Mouse (Mus musculus) myocyte (in vitro differentiated cells): ENCODE measurements around the gene Kcnip2.

ENCODE experiments used
- CEBPB ChIP-seq: IDR thresholded peaks from 2 replicates; pipeline ENCODE4 v1.6.1; 2011; ENCODE audit warnings: mild to moderate bottlenecking, moderate library complexity; ENCODE audit not compliant: poor library complexity, insufficient read depth, severe bottlenecking
- E2F4 ChIP-seq: IDR thresholded peaks from one replicate; pipeline ENCODE4 v1.6.1; 2011; ENCODE audit warnings: mild to moderate bottlenecking, control low read depth, moderate library complexity; ENCODE audit not compliant: insufficient read depth
- MAX ChIP-seq: IDR thresholded peaks from one replicate; pipeline ENCODE4 v1.6.1; 2011; ENCODE audit warnings: low read depth, mild to moderate bottlenecking, control low read depth
- MYOD1 ChIP-seq, 3 experiments: IDR thresholded peaks; one replicate each; pipeline ENCODE4 v1.6.1; 2011; ENCODE audit warnings: control low read depth in 2 of 3, low read depth in 2 of 3, mild to moderate bottlenecking in 2 of 3, moderate library complexity in 1 of 3; ENCODE audit not compliant: insufficient read length in 2 of 3, control insufficient read depth in 1 of 3
- MYOG ChIP-seq, 3 experiments: IDR thresholded peaks; one replicate each; pipeline ENCODE4 v1.6.1; 2011; ENCODE audit warnings: control low read depth in 2 of 3, low read depth in 2 of 3, mild to moderate bottlenecking in 2 of 3; ENCODE audit not compliant: insufficient read length in 2 of 3, control insufficient read depth in 1 of 3, insufficient read depth in 1 of 3
- POLR2A ChIP-seq: IDR thresholded peaks from one replicate; pipeline ENCODE4 v1.6.1; 2011; ENCODE audit warnings: low read depth, mild to moderate bottlenecking, control low read depth, moderate library complexity; ENCODE audit not compliant: insufficient read length
- POLR2AphosphoS2 ChIP-seq: IDR thresholded peaks from one replicate; pipeline ENCODE4 v1.6.1; 2011; ENCODE audit warnings: low read depth, control low read depth; ENCODE audit not compliant: insufficient read length
- REST ChIP-seq: IDR thresholded peaks from one replicate; pipeline ENCODE4 v1.6.1; 2011; ENCODE audit warnings: mild to moderate bottlenecking, control low read depth, moderate library complexity; ENCODE audit not compliant: insufficient read depth, insufficient read length
- SRF ChIP-seq: IDR thresholded peaks from one replicate; pipeline ENCODE4 v1.6.1; 2011; ENCODE audit warnings: low read depth; ENCODE audit not compliant: control insufficient read depth, insufficient read length
- TCF12 ChIP-seq: IDR thresholded peaks from one replicate; pipeline ENCODE4 v1.6.1; 2011; ENCODE audit warnings: mild to moderate bottlenecking, control low read depth; ENCODE audit not compliant: poor library complexity, insufficient read depth, severe bottlenecking
- TCF3 ChIP-seq: IDR thresholded peaks from one replicate; pipeline ENCODE4 v1.6.1; 2011; ENCODE audit warnings: low read depth, control low read depth; ENCODE audit not compliant: insufficient read length
- USF1 ChIP-seq: IDR thresholded peaks from one replicate; pipeline ENCODE4 v1.6.1; 2011; ENCODE audit warnings: low read depth, mild to moderate bottlenecking, control low read depth, moderate library complexity

- TF ChIP-seq POLR2A, result no peak
- no peak for TF ChIP-seq USF1
- no peak for TF ChIP-seq CEBPB
- no peak for TF ChIP-seq TCF12
- no peak for TF ChIP-seq POLR2AphosphoS2
- no peak for TF ChIP-seq MAX
- no peak for TF ChIP-seq MYOG (IDR thresholded peaks at IDR 0.05; ENCODE audit: control insufficient read depth in 1 of 3, insufficient read depth in 1 of 3, insufficient read length in 2 of 3, low read depth in 2 of 3)
- no peak for TF ChIP-seq MYOD1 (IDR thresholded peaks at IDR 0.05; ENCODE audit: control insufficient read depth in 1 of 3, insufficient read length in 2 of 3, low read depth in 2 of 3)
- TF ChIP-seq E2F4, result no peak
- TF ChIP-seq REST, result no peak
- no peak for TF ChIP-seq TCF3
- TF ChIP-seq SRF, result no peak
These were observed 17.8 kb upstream of the Kcnip2 start for GRCm38 (mm10) chr19:45833665-45834064.
